In genomic region chr3:50882249-50882733, GRCm38 (mm10) we compare ENCODE assay signal across 17 mouse cellular contexts.
DNase-seq lines count a peak whose midpoint lies in the region; ATAC-seq and TF ChIP-seq lines count a peak whose summit lies in the region.
"Had no signal": no experiment of that assay in that cellular context is flagged by ENCODE, and none has a peak within 500 bp of the region (broad histone marks: within the 10 kb centered on the region; RNA-seq: fewer than 3 reads in every experiment).

No protein-coding gene starts in this region.

- peak; percentile 71 for ATAC-seq in hindbrain, embryonic 11.5 days (ENCODE audit: low FRiP score)
- ATAC-seq in midbrain, embryonic 15.5 days (replicated peaks) = peak; percentile 68
- no peak for ATAC-seq in cerebellum, adult (ENCODE audit: insufficient number of reproducible peaks, low FRiP score, low TSS enrichment)

- no peaks in the 10 kb centered on the region for H3K4me1 ChIP-seq in hindbrain, embryonic 11.5 days (replicated peaks; ENCODE audit: control insufficient read depth, insufficient read depth, low read length)
- peaks cover 15% of the 10 kb centered on the region for H3K4me1 ChIP-seq in midbrain, embryonic 15.5 days

- intact Hi-C loops in gastrocnemius, adult 2 months (cut with DNase I) = no loop called here

- H3K9ac ChIP-seq in hindbrain, embryonic 11.5 days (ENCODE audit: low read depth, low read length) = no peak overlapping the region
- H3K9ac ChIP-seq in midbrain, embryonic 15.5 days = no peak overlapping the region
- H3K9ac ChIP-seq: embryonic facial prominence, embryonic 13.5 days had no signal

- no peaks in the 10 kb centered on the region for H3K27me3 ChIP-seq in hindbrain, embryonic 11.5 days (ENCODE audit: control insufficient read depth, insufficient read depth, low read length)
- H3K27me3 ChIP-seq in midbrain, embryonic 15.5 days (replicated peaks) = no peaks in the 10 kb centered on the region
- H3K27me3 ChIP-seq: embryonic facial prominence, embryonic 13.5 days had no signal

- H3K4me2 ChIP-seq in hindbrain, embryonic 11.5 days (replicated peaks; ENCODE audit: low read depth, low read length) = no peak overlapping the region
- H3K4me2 ChIP-seq in midbrain, embryonic 15.5 days = no peak overlapping the region
- H3K4me2 ChIP-seq: embryonic facial prominence, embryonic 13.5 days had no signal

- peak; percentile 75 for DNase-seq in R1 (ENCODE audit: low read depth, low spot score)
- DNase-seq in embryo, embryonic 10 days (ENCODE audit: low spot score) = peak; percentile 25
- DNase-seq in hindbrain, embryonic 11.5 days (ENCODE audit: low spot score) = no peak
- no peak for DNase-seq in gastrocnemius, adult 2 months
- no peak for DNase-seq in spleen, adult 12 weeks (ENCODE audit: low spot score)
- no peak for DNase-seq in Muller cell, postnatal 12 days (ENCODE audit: inconsistent ontology term)
- DNase-seq: adrenal gland, postnatal 14 days; cerebellum, adult 18-20 months; gastrocnemius, postnatal 10 days; kidney, adult 2 months; liver; lung, postnatal 10 days; right cerebral cortex, postnatal 25 days had no signal

- H3K27ac ChIP-seq in hindbrain, embryonic 11.5 days (ENCODE audit: low read depth, low read length) = peak overlapping the region; percentile 24; the same call in 1 of the 2 replicates
- peak overlapping the region; percentile 60 for H3K27ac ChIP-seq in midbrain, embryonic 15.5 days
- no peak overlapping the region for H3K27ac ChIP-seq in gastrocnemius, adult 2 months
- H3K27ac ChIP-seq: embryonic facial prominence, embryonic 13.5 days had no signal

- H3K9me3 ChIP-seq in hindbrain, embryonic 11.5 days (ENCODE audit: control insufficient read depth, low read length) = no peaks in the 10 kb centered on the region
- H3K9me3 ChIP-seq in midbrain, embryonic 15.5 days = no peaks in the 10 kb centered on the region
- H3K9me3 ChIP-seq: embryonic facial prominence, embryonic 13.5 days had no signal

- WGBS in hindbrain, embryonic 11.5 days = 9% methylated on average over 8 of the region's 8 CpGs
- 6% methylated on average over 8 of the region's 8 CpGs for WGBS in midbrain, embryonic 15.5 days

- H3K4me3 ChIP-seq in hindbrain, embryonic 11.5 days (ENCODE audit: low read depth, low read length) = no peak overlapping the region
- H3K4me3 ChIP-seq in midbrain, embryonic 15.5 days = no peak overlapping the region
- H3K4me3 ChIP-seq in gastrocnemius, adult 2 months = no peak overlapping the region
- H3K4me3 ChIP-seq: embryonic facial prominence, embryonic 13.5 days; myocyte had no signal

- H3K36me3 ChIP-seq in hindbrain, embryonic 11.5 days (ENCODE audit: control insufficient read depth, insufficient read depth, low read length) = no peaks in the 10 kb centered on the region
- H3K36me3 ChIP-seq in midbrain, embryonic 15.5 days (replicated peaks) = no peaks in the 10 kb centered on the region
- H3K36me3 ChIP-seq: embryonic facial prominence, embryonic 13.5 days had no signal

- no peak for TF ChIP-seq CTCF in gastrocnemius, adult 2 months (IDR thresholded peaks at IDR 0.05)

Comparison
In these comparisons a context has a peak if more than half of its experiments do, and no peak if none do; other contexts are left out.
1. DNase-seq: peak in R1 (single experiment) and embryo, embryonic 10 days (single experiment); none in hindbrain, embryonic 11.5 days (single experiment), gastrocnemius, adult 2 months (single experiment), spleen, adult 12 weeks (single experiment) and Muller cell, postnatal 12 days (single experiment).